Comparison of ENCODE assay signal across 15 mouse cellular contexts in the genomic region with DNA sequence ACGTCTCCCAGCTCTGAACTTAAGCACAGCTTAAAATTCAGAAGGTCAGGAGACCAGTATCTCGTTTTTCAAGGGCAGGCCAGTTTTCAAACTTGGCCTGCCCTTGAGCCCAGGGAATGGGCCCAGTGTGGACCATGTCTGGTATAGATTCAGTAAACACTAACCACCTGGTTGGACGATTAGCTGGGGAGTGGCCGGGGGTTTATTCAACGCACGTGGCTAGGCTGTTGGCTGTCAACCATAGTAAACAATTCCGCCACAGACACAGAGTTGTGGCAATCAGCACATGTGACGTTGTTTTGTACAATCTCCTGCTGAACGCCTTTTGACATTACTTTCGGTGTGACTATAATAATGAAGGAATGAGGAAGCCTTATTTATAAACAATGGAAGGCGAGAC.
A peak's percentile ranks its signal among the peaks of the same experiment; 100 is the strongest.
DNase-seq lines count a peak whose midpoint lies in the region; ATAC-seq and TF ChIP-seq lines count a peak whose summit lies in the region.
"Had no signal": no experiment of that assay in that cellular context is flagged by ENCODE, and none has a peak within 500 bp of the region (broad histone marks: within the 10 kb centered on the region; RNA-seq: fewer than 3 reads in every experiment).

No protein-coding gene starts in this region.

- no peaks in the 10 kb centered on the region; the same call in 1 of the 2 replicates for H3K4me1 ChIP-seq in liver, postnatal 0 days (ENCODE audit: insufficient read depth)
- no peaks in the 10 kb centered on the region for H3K4me1 ChIP-seq in midbrain, embryonic 16.5 days (ENCODE audit: control insufficient read depth, insufficient read depth, low read length)

- H3K27me3 ChIP-seq in liver, postnatal 0 days (ENCODE audit: insufficient read depth, low read length): no peaks in the 10 kb centered on the region
- no peaks in the 10 kb centered on the region for H3K27me3 ChIP-seq in midbrain, embryonic 16.5 days (ENCODE audit: control insufficient read depth, insufficient read depth, low read depth, low read length)
- H3K27me3 ChIP-seq: forebrain, embryonic 12.5 days; heart, embryonic 13.5 days; lung, embryonic 15.5 days had no signal

- H3K9me3 ChIP-seq in liver, postnatal 0 days (ENCODE audit: low read length): no peaks in the 10 kb centered on the region
- no peaks in the 10 kb centered on the region for H3K9me3 ChIP-seq in midbrain, embryonic 16.5 days (replicated peaks; ENCODE audit: control insufficient read depth, low read length, poor library complexity, severe bottlenecking)
- H3K9me3 ChIP-seq: forebrain, embryonic 12.5 days; heart, embryonic 13.5 days; lung, embryonic 15.5 days had no signal

- no peak overlapping the region for H3K27ac ChIP-seq in liver, postnatal 0 days (ENCODE audit: low read depth)
- no peak overlapping the region for H3K27ac ChIP-seq in midbrain, embryonic 16.5 days (ENCODE audit: low read length)
- H3K27ac ChIP-seq: forebrain, embryonic 12.5 days; heart, embryonic 13.5 days; lung, embryonic 15.5 days had no signal

- H3K9ac ChIP-seq in liver, postnatal 0 days (replicated peaks): no peak overlapping the region
- no peak overlapping the region for H3K9ac ChIP-seq in midbrain, embryonic 16.5 days (ENCODE audit: low read depth, low read length)
- H3K9ac ChIP-seq: forebrain, embryonic 12.5 days; heart, embryonic 13.5 days; lung, embryonic 15.5 days had no signal

- WGBS in liver, postnatal 0 days (ENCODE audit: insufficient replicate concordance): 53% methylated on average over 11 of the region's 11 CpGs
- 82% methylated on average over 11 of the region's 11 CpGs for WGBS in midbrain, embryonic 16.5 days

- DNase-seq in heart, adult 18-20 months: peak; percentile 7 to 32
- no peak for DNase-seq in heart, adult 9 months (ENCODE audit: low spot score in 2 of 2)
- peak; percentile 57 for DNase-seq in liver, postnatal 0 days
- DNase-seq in liver: no peak
- DNase-seq in kidney, postnatal 25 days: peak; percentile 53 to 75
- peak; percentile 59 for DNase-seq in lung, postnatal 36 days
- DNase-seq in adipocyte (ENCODE audit: low spot score): no peak
- DNase-seq: cerebellum, postnatal 14 days; gastrocnemius, postnatal 36 days; right cerebral cortex, postnatal 14 days; thymus, postnatal 14 days had no signal

- H3K4me3 ChIP-seq in liver, postnatal 0 days (ENCODE audit: low read depth, low read length): no peak overlapping the region
- no peak overlapping the region for H3K4me3 ChIP-seq in midbrain, embryonic 16.5 days (ENCODE audit: low read depth, low read length)
- H3K4me3 ChIP-seq: forebrain, embryonic 12.5 days; heart, embryonic 13.5 days; lung, embryonic 15.5 days had no signal

- peak; percentile 100 for ATAC-seq in liver, postnatal 0 days
- ATAC-seq in midbrain, embryonic 16.5 days: no peak

- H3K36me3 ChIP-seq in liver, postnatal 0 days (replicated peaks; ENCODE audit: insufficient read depth, low read length): no peaks in the 10 kb centered on the region
- no peaks in the 10 kb centered on the region for H3K36me3 ChIP-seq in midbrain, embryonic 16.5 days (ENCODE audit: control insufficient read depth, insufficient read depth, low read length)
- H3K36me3 ChIP-seq: forebrain, embryonic 12.5 days; heart, embryonic 13.5 days; lung, embryonic 15.5 days had no signal

- TF ChIP-seq EP300 in liver, postnatal 0 days (IDR thresholded peaks at IDR 0.05; ENCODE audit: low read depth): peak; percentile 63

- TF ChIP-seq CTCF in liver, postnatal 0 days (IDR thresholded peaks at IDR 0.05; ENCODE audit: low read depth): no peak

- H3K4me2 ChIP-seq in liver, postnatal 0 days (ENCODE audit: low read depth, low read length): no peak overlapping the region
- H3K4me2 ChIP-seq in midbrain, embryonic 16.5 days (ENCODE audit: low read length): no peak overlapping the region
- H3K4me2 ChIP-seq: forebrain, embryonic 12.5 days; heart, embryonic 13.5 days; lung, embryonic 15.5 days had no signal

Comparison
In these comparisons a context has a peak if more than half of its experiments do, and no peak if none do; other contexts are left out.
1. DNase-seq: peak in heart, adult 18-20 months (2 of 2), liver, postnatal 0 days (single experiment), kidney, postnatal 25 days (2 of 2) and lung, postnatal 36 days (single experiment); none in heart, adult 9 months (0 of 2), liver (single experiment) and adipocyte (single experiment).